Comparison of ENCODE assay signal across 18 mouse cellular contexts in genomic region chr7:34645623-34646022, GRCm38 (mm10). TPM values are rescaled to one million over a fixed set of nuclear protein-coding genes. Genes with fewer than 3 reads are reported as not detected.
"Had no signal": no experiment of that assay in that cellular context is flagged by ENCODE, and none has a peak within 500 bp of the region (broad histone marks: within the 10 kb centered on the region; RNA-seq: fewer than 3 reads in every experiment).

No protein-coding gene starts in this region.

- H3K4me2 ChIP-seq: kidney, embryonic 15.5 days; limb, embryonic 13.5 days; liver, embryonic 13.5 days; lung, embryonic 14.5 days; midbrain, embryonic 12.5 days; midbrain, embryonic 15.5 days; neural tube, embryonic 15.5 days had no signal

- H3K4me1 ChIP-seq: liver, embryonic 13.5 days had no signal

- H3K9me3 ChIP-seq: kidney, embryonic 15.5 days; limb, embryonic 13.5 days; liver, embryonic 13.5 days; midbrain, embryonic 12.5 days; midbrain, embryonic 15.5 days; neural tube, embryonic 12.5 days; neural tube, embryonic 15.5 days had no signal

- DNase-seq: kidney, adult 8-10 months; kidney, postnatal 10 days; kidney, postnatal 36 days; left cerebral cortex, postnatal 4 days; liver, embryonic 13.5 days; lung, embryonic 14.5 days; right cerebral cortex, postnatal 14 days; right cerebral cortex, postnatal 4 days; thymus, adult 18-20 months; thymus, postnatal 36 days had no signal

- H3K27ac ChIP-seq: kidney, embryonic 15.5 days; liver, embryonic 13.5 days; macrophage; midbrain, embryonic 12.5 days; midbrain, embryonic 15.5 days; neural tube, embryonic 12.5 days; neural tube, embryonic 15.5 days had no signal

- ATAC-seq: lung, postnatal 0 days had no signal

- H3K27me3 ChIP-seq: kidney, embryonic 15.5 days; limb, embryonic 13.5 days; liver, embryonic 13.5 days; midbrain, embryonic 12.5 days; midbrain, embryonic 15.5 days; neural tube, embryonic 12.5 days; neural tube, embryonic 15.5 days had no signal

- H3K4me3 ChIP-seq: kidney, embryonic 15.5 days; limb, embryonic 13.5 days; liver, embryonic 13.5 days; midbrain, embryonic 12.5 days; midbrain, embryonic 15.5 days; neural tube, embryonic 12.5 days; neural tube, embryonic 15.5 days had no signal

- H3K9ac ChIP-seq: kidney, embryonic 15.5 days; liver, embryonic 13.5 days; lung, embryonic 14.5 days; midbrain, embryonic 12.5 days; midbrain, embryonic 15.5 days; neural tube, embryonic 12.5 days; neural tube, embryonic 15.5 days had no signal

RNA-seq across cellular contexts. Expression of gene Kctd15, which starts 10.9 kb away (rescaled TPM):
- polyA plus RNA-seq: macrophage had no signal
